Mouse (Mus musculus) left cerebral cortex, postnatal 4 days (tissue): ENCODE measurements around the gene Armc6. TPM values are rescaled to one million over a fixed set of nuclear protein-coding genes. Genes with fewer than 3 reads are reported as not detected.

Source experiments
- DNase-seq: peaks from one replicate; pipeline ENCODE4 v3.0.0-alpha.2; 2022
- intact Hi-C: fragments of 180-260 bp; cut with DNase I; formaldehyde crosslinking; loops from one replicate; pipeline ENCODE4 v1.15.1; 2025
- total RNA-seq, 2 experiments: library from RNA; stranded (reverse); gene quantifications; 2 replicates each; pipeline ENCODE4 v1.2.3; 2021

Gene Armc6
- total RNA-seq, 2 experiments from 2014 or later: 111 to 122 TPM

DNA sequence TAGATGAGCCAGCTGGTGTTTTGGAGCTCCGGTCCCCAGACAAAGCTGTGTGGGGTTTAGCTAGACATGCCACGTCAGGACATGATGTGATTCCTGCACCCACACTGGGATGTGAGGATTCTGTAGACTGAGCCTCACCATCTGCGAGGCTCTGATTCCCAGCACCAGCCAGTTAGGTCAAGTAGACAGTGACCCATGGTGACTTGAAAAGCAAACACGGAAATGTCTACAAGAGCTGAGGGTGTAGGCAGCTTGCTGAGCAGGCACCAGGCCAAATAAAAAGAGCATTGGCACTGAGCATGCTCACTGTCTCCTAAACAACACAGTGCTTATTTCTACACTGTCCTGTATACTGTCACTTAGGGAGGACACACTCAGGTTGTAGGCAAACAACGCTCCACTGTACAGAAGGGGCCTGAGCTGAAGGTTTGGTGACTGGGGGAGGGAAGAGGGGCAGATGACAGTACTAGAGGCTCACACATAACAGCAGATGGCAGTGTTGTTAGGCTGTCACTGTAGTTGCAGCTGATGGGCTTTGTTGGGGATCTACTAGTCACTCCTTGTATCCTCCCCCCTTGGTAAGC lies 34.1 kb downstream of the Armc6 start:
- intact Hi-C loops: no loop called here
- no peak for DNase-seq

DNA sequence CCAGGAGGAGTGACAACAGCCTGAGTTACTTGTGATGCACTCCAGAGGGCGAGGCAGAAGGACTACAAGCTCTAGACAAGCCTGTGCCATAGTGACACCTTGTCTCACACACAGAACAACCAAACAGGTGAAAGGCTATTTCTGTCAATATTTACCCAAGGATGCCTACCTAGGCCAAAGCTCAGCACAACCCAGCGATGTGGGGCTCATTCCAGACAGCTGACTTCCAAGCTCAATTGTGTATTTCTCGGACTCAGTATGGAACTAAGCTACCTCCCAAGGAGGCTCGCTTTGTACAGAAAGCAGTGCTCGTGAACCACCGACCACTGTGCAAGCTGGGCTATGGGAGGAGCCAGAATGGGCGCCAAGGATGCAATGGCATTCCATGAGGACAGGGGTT lies 36.7 kb downstream of the Armc6 start:
- intact Hi-C loops: no loop called here
- DNase-seq: peak; percentile 37

- no peak for DNase-seq
- intact Hi-C loops: no loop called here
These were observed 38.5 kb downstream of the Armc6 start for GRCm38 (mm10) chr8:70195762-70196161.

DNA sequence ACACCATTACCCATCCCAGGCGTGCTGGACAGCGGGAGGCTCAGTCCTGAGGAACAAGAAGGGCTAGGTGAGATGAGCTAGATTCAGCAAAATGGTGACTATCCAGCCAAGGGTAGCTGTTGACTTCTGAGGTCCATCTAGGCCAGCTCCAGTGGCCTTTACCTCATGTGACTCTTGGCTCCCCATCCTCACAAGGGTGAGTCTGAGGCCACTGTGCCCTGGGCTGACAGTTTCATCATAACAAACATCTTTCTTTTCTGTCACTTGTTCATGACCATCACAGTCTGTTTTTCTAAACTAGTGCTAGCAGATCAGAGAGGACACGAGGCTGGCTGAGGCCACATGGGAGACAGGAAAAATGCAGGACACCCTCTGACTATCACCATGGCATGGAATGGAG lies 40.1 kb downstream of the Armc6 start:
- intact Hi-C loops: no loop called here
- no peak for DNase-seq

- DNase-seq: no peak
- intact Hi-C loops: no loop called here
These were observed 41.0 kb downstream of the Armc6 start for GRCm38 (mm10) chr8:70193238-70193637.

DNA sequence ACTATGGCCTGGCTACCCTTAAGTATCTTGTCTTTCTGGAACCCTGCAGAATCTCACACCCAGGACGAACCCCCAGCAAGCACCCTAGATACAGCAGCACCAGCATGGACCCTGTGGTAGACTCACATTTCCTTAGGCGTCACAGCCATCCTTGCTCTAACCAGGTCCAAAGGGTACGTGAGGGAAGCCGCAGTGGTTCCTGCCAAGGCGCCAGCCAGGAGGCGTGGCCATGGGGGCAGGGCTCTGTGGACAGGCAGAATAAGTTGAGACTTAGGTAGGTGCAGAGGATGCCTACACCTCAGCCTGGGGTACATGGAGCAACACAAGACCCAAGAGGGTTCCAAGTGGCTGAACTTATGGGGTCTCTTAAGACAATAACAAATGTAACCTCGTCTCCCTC lies 45.6 kb downstream of the Armc6 start:
- intact Hi-C loops: no loop called here
- no peak for DNase-seq

DNA sequence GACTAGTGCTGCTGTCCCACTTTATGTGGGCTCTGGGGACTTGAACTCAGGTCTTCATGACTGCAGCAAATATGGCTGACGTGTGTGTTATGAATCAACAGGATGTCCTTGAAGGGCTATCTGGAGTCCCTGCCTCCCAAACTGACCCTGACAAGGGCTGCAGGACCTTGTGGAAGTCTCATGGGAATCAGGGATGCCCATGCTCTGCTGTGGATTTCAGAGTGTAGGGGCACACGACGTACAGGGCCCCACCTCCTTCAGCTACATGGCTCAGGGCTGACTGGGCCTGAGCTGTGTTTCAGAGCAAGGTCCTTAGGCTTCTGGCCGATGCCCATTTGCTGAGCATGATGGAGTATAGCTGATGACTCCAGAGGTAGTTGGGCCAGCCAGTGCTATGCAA lies 51.1 kb downstream of the Armc6 start:
- DNase-seq: no peak
- intact Hi-C loops: no loop called here

DNA sequence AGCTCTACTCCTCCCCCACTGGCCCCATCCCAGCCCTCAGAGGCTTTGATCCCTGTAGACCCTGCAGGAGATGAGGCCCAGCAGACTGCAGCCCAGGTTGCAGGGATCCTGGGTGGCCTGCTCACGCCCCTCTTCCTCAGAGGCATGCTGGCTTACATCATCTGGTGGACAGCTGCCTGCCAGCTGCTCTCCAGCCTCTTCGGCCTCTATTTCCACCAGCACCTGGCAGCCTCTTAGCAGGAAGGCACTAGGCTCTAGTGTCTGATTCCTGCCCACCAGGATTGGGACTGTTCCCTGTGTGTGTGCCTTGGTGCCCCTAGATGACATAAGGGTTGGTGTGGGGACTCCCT lies 52.4 kb downstream of the Armc6 start:
- no peak for DNase-seq
- intact Hi-C loops: no loop called here

GRCm38 (mm10) chr8:70181212-70181902 lies 52.9 kb downstream of the Armc6 start:
- intact Hi-C loops: no loop called here
- DNase-seq: no peak

DNA sequence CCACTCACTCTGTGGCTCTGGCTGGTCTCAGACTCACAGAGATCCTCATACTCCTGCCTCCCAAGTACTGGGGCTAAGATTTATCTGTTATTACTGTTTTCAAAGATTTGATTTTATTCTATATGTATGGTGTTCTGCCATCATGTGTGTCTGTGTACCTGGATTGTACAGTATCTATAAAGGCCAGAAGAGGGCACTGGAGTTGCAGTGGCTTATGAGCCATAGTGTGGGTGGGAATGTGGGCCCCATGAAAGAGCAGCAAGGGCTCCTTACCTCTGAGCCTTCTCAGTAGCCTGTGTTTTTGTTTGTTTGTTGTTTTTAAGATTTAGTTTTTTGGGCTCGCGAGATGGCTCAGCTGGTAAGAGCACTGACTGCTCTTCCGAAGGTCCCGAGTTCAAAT lies 55.2 kb downstream of the Armc6 start:
- intact Hi-C loops: no loop called here

DNA sequence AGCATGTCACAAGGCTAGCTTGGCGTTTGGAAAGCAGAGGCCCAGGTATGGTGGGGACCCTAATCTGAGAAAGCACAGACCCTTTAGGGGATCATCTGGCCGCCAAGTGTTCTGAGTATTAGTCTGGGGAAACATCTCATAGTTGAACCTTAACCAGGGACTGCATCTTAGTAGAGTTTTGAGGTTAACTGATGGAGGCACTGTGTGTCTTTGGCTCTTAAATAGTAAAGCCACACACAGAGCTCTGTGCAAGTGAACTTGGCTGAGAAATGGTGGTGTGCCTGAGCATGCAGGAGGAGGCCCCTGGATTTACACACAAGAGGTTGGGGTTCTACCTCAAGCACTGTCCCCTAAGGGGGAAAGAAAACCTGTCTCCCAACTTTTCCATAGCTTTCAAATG lies 56.0 kb downstream of the Armc6 start:
- intact Hi-C loops: no loop called here
- DNase-seq: no peak

More for the DNA sequence above, 55.2 kb downstream of the Armc6 start:
- no peak for DNase-seq

- DNase-seq: no peak
- intact Hi-C loops: no loop called here
These were observed 60.2 kb downstream of the Armc6 start for GRCm38 (mm10) chr8:70174079-70174478.

GRCm38 (mm10) chr8:70173320-70173719 lies 60.9 kb downstream of the Armc6 start:
- DNase-seq: no peak
- intact Hi-C loops: no loop called here

DNA sequence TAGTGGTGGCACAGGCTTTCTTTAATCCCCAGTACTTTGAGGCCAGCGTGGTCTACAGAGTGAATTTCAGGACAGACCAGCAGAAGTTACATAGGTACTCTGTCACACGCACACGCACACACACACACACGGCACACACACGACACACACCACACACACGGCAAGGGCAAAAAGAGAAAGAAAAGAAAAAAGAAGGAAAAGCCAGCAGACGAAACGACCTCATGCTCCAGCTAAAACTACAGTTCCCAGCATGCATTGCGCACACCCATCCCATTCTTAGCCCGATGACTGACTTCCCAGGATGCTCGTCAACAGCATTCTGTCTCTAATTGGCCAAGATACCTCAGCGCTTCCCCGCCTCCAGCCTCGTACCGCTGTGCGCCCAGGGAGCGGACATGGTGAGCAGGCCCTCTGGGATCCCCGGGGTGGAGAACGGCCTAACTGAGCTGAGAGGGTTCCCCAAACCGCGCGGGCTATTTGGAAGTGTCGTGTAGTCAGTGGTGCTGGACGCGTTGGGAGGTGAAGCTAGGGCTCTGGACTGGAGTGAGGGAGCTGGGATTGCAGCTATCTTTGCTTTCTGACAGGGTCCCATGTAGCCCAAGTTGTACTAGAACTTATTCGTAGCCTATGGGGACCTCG lies 62.1 kb downstream of the Armc6 start, which contains the start of gene Tmem161a:
Gene Tmem161a, plus strand, starts transcription at position 314 of the 639 bp plus-strand sequence.
- DNase-seq: peak; percentile 88
- intact Hi-C loops: no loop called here

DNA sequence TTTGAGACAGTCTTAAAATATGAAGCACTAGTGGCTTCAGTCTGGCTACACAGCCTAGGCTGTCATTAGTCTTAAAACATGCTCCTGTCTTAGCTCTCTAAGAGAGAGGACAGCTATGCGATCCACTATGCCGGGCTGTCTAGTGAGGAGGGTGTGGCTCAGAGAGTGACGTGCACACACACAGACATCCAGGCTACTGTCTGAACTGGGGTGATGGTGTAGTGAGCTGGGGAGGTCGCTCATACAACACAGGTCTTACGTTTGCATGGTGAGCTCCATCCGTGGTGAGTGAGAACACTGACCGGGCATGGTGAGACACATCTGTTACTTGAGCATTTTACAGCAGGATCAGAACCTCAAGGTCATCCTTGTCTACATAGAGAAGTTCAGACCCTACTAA lies 63.0 kb downstream of the Armc6 start:
- intact Hi-C loops: no loop called here

GRCm38 (mm10) chr8:70170748-70171147 lies 63.5 kb downstream of the Armc6 start:
- intact Hi-C loops: no loop called here
- no peak for DNase-seq

More for the DNA sequence above, 63.0 kb downstream of the Armc6 start:
- no peak for DNase-seq

Other genes starting within 250 kb of the Armc6 start
- gene Gatad2a, start 238.1 kb downstream of the Armc6 start, total RNA-seq: 10 to 100 TPM; 41.9 to 44.8 TPM
- 10 to 100 TPM; 87.6 to 88.9 TPM for gene Mau2, start 191.7 kb downstream of the Armc6 start, total RNA-seq
- gene Sugp1, start 191.7 kb downstream of the Armc6 start, total RNA-seq: 10 to 100 TPM; 48.5 to 52.6 TPM
- 1 to 10 TPM; 1.0 to 1.6 TPM for gene Tm6sf2, start 161.5 kb downstream of the Armc6 start, total RNA-seq
- 1 to 10 TPM; 1.4 to 1.5 TPM for gene Hapln4, start 151.0 kb downstream of the Armc6 start, total RNA-seq
- 100 to 1,000 TPM; 511 to 532 TPM for gene Ncan, start 113.6 kb downstream of the Armc6 start, total RNA-seq
- 10 to 100 TPM; 33.0 to 34.5 TPM for gene Nr2c2ap, start 103.1 kb downstream of the Armc6 start, total RNA-seq
- 10 to 100 TPM; 11.7 to 14.6 TPM for gene Rfxank, start 95.3 kb downstream of the Armc6 start, total RNA-seq
- 10 to 100 TPM; 42.2 to 44.7 TPM for gene Borcs8, start 95.0 kb downstream of the Armc6 start, total RNA-seq
- under 1 TPM; 0.72 to 0.94 TPM for gene Mef2b, start 94.8 kb downstream of the Armc6 start, total RNA-seq
- gene Tmem161a, start 62.1 kb downstream of the Armc6 start, total RNA-seq: 10 to 100 TPM; 48.3 to 56.0 TPM
- gene Slc25a42, start 22.2 kb downstream of the Armc6 start, total RNA-seq: 10 to 100 TPM; 20.7 to 24.9 TPM
- 100 to 1,000 TPM; 160 to 169 TPM for gene Sugp2, start 240 bp downstream of the Armc6 start, total RNA-seq
- 10 to 100 TPM; 20.0 to 22.3 TPM for gene Homer3, start 48.4 kb upstream of the Armc6 start, total RNA-seq
- 10 to 100 TPM; 65.7 to 69.9 TPM for gene Ddx49, start 68.0 kb upstream of the Armc6 start, total RNA-seq
- gene Cope, start 68.1 kb upstream of the Armc6 start, total RNA-seq: 100 to 1,000 TPM; 110 to 113 TPM
- 10 to 100 TPM; 61.6 to 67.6 TPM for gene Cers1, start 81.3 kb upstream of the Armc6 start, total RNA-seq
- gene Gdf1, start 95.4 kb upstream of the Armc6 start, total RNA-seq: 1 to 10 TPM; 6.8 to 7.9 TPM
- gene Upf1, start 118.8 kb upstream of the Armc6 start, total RNA-seq: 10 to 100 TPM; 54.9 to 55.3 TPM
- gene Comp, start 139.1 kb upstream of the Armc6 start, total RNA-seq: under 1 TPM in 1 of 2 experiments, not detected in 1; 0.20 TPM
- 100 to 1,000 TPM; 109 TPM for gene Crtc1, start 205.1 kb upstream of the Armc6 start, total RNA-seq
- gene Klhl26, start 242.5 kb upstream of the Armc6 start, total RNA-seq: 10 to 100 TPM; 26.3 to 28.7 TPM